Mouse (Mus musculus) cerebellum, adult 11 months (tissue): ENCODE results near the gene Ptpn6.
"Not testable (repeated sequence)": the region's sequence is repeated elsewhere in the genome, so short reads cannot be mapped to it uniquely, and the experiment has no call there.

Experiments used
- DNase-seq: peaks from one replicate; pipeline ENCODE4 v3.0.0; 2022

The Ptpn6 gene

GRCm38 (mm10) chr6:124694166-124694955 is 44.2 kb downstream of the Ptpn6 start:
- DNase-seq: peak; percentile 59

GRCm38 (mm10) chr6:124693243-124693981 is 45.1 kb downstream of the Ptpn6 start:
- no peak for DNase-seq

- DNase-seq: no peak
These were observed 48.0 kb downstream of the Ptpn6 start for GRCm38 (mm10) chr6:124690517-124690916.

- no peak for DNase-seq
These were observed 49.5 kb downstream of the Ptpn6 start for GRCm38 (mm10) chr6:124689011-124689410.

- DNase-seq: no peak
These were observed 50.3 kb downstream of the Ptpn6 start for GRCm38 (mm10) chr6:124688151-124688758.

GRCm38 (mm10) chr6:124686644-124687043 is 51.9 kb downstream of the Ptpn6 start:
- not testable (repeated sequence) for DNase-seq

GRCm38 (mm10) chr6:124685606-124686386 is 52.7 kb downstream of the Ptpn6 start:
- DNase-seq: no peak

- no peak for DNase-seq
These were observed 54.7 kb downstream of the Ptpn6 start for GRCm38 (mm10) chr6:124683591-124684417.

- not testable (repeated sequence) for DNase-seq
These were observed 56.2 kb downstream of the Ptpn6 start for GRCm38 (mm10) chr6:124682291-124682690.

GRCm38 (mm10) chr6:124679486-124679885 is 59.0 kb downstream of the Ptpn6 start:
- no peak for DNase-seq

- no peak for DNase-seq
These were observed 59.7 kb downstream of the Ptpn6 start for GRCm38 (mm10) chr6:124678769-124679168.

GRCm38 (mm10) chr6:124676171-124676570 is 62.3 kb downstream of the Ptpn6 start:
- DNase-seq: no peak

GRCm38 (mm10) chr6:124674591-124674990 is 63.9 kb downstream of the Ptpn6 start:
- no peak for DNase-seq

- DNase-seq: peak; percentile 63
These were observed 64.9 kb downstream of the Ptpn6 start for GRCm38 (mm10) chr6:124673619-124674018.

GRCm38 (mm10) chr6:124672100-124672499 is 66.4 kb downstream of the Ptpn6 start:
- no peak for DNase-seq
